Comparison of ENCODE assay signal across 8 mouse cellular contexts in the genomic region with DNA sequence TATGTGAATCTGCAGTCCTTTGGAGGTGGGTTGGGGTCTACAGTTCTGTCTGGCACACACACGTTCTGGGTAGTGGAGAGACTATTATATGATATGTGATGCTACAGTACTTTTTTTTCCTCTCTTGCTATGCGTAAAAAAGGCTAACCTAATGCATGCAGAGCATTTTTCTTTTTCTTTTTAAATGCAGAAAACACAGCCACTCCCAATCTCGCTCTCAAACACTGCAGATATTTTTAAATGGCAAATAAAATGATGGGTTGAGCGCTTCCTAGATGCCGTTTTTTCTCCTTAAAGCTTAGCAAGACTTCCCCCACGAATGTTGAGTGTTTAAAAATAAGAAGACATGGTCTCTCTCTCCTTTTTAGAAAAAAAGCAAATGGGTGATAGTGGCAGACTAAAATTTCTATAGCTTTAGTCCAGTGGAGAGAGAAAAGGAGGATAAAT. TPM values are rescaled to one million over a fixed set of nuclear protein-coding genes. Genes with fewer than 3 reads are reported as not detected.
DNase-seq lines count a peak whose midpoint lies in the region; ATAC-seq lines count a peak whose summit lies in the region.

No protein-coding gene starts in this region.

- H3K36me3 ChIP-seq in hindbrain, embryonic 14.5 days (replicated peaks; ENCODE audit: control insufficient read depth, insufficient read depth): no peaks in the 10 kb centered on the region
- no peaks in the 10 kb centered on the region for H3K36me3 ChIP-seq in midbrain, embryonic 15.5 days (replicated peaks)

- peak overlapping the region; percentile 73 for H3K27ac ChIP-seq in brown adipose tissue, adult 24 weeks (replicated peaks; ENCODE audit: low read depth, low read length)
- peak overlapping the region; percentile 27 for H3K27ac ChIP-seq in hindbrain, embryonic 14.5 days
- H3K27ac ChIP-seq in midbrain, embryonic 15.5 days: peak overlapping the region; percentile 83

- peak overlapping the region; percentile 96 for H3K4me2 ChIP-seq in hindbrain, embryonic 14.5 days (replicated peaks)
- peak overlapping the region; percentile 97 for H3K4me2 ChIP-seq in midbrain, embryonic 15.5 days

- H3K9ac ChIP-seq in hindbrain, embryonic 14.5 days: peak overlapping the region; percentile 66
- H3K9ac ChIP-seq in midbrain, embryonic 15.5 days: peak overlapping the region; percentile 68

- ATAC-seq in hindbrain, embryonic 14.5 days (ENCODE audit: low FRiP score): no peak
- no peak for ATAC-seq in midbrain, embryonic 15.5 days (replicated peaks)

- no peaks in the 10 kb centered on the region for H3K27me3 ChIP-seq in hindbrain, embryonic 14.5 days (ENCODE audit: control insufficient read depth, insufficient read depth, low read length)
- peaks cover 7% of the 10 kb centered on the region; the same call in 1 of the 2 replicates for H3K27me3 ChIP-seq in midbrain, embryonic 15.5 days (replicated peaks)

- no peaks in the 10 kb centered on the region for H3K4me1 ChIP-seq in brown adipose tissue, adult 24 weeks (ENCODE audit: control insufficient read depth, insufficient read depth, insufficient read length, low read length)
- H3K4me1 ChIP-seq in hindbrain, embryonic 14.5 days (replicated peaks; ENCODE audit: control insufficient read depth, insufficient read depth, low read length): peaks cover 26% of the 10 kb centered on the region
- peaks cover 30% of the 10 kb centered on the region for H3K4me1 ChIP-seq in midbrain, embryonic 15.5 days

- peak; percentile 15 to 19 for DNase-seq in left cerebral cortex, postnatal 14 days (ENCODE audit: low spot score in 2 of 2)
- no peak for DNase-seq in left cerebral cortex, postnatal 36 days (ENCODE audit: low spot score in 2 of 2)
- no peak for DNase-seq in hindbrain, embryonic 14.5 days (ENCODE audit: low spot score)
- DNase-seq in natural killer cell, adult 2 months (ENCODE audit: low spot score in 2 of 2): no peak
- DNase-seq in ovary, postnatal 10 days (ENCODE audit: low spot score): no peak
- DNase-seq in left cerebral cortex, adult 18-20 months (ENCODE audit: low spot score in 2 of 2): no peak

- H3K9me3 ChIP-seq in hindbrain, embryonic 14.5 days (ENCODE audit: control insufficient read depth, low read length): no peaks in the 10 kb centered on the region
- no peaks in the 10 kb centered on the region for H3K9me3 ChIP-seq in midbrain, embryonic 15.5 days

- H3K4me3 ChIP-seq in brown adipose tissue, adult 24 weeks (ENCODE audit: insufficient read depth, low read depth, low read length): peak overlapping the region; percentile 74
- H3K4me3 ChIP-seq in hindbrain, embryonic 14.5 days (replicated peaks; ENCODE audit: low read length): peak overlapping the region; percentile 95
- H3K4me3 ChIP-seq in midbrain, embryonic 15.5 days: peak overlapping the region; percentile 79

- WGBS in hindbrain, embryonic 14.5 days: 10% methylated on average over 6 of the region's 6 CpGs
- WGBS in midbrain, embryonic 15.5 days: 5% methylated on average over 6 of the region's 6 CpGs

- intact Hi-C loops in left cerebral cortex, postnatal 14 days (cut with DNase I): loop anchor here (2.0 to 10.0 kb wide), 5 partner anchors 69 to 214 kb away; partner anchors contain the start of gene Mxi1
- intact Hi-C loops in left cerebral cortex, postnatal 36 days (cut with DNase I): loop anchor here (5.0 kb wide), 7 partner anchors 36 to 186 kb away; partner anchors contain the start of gene Mxi1

RNA-seq across cellular contexts. Expression of gene Add3, which starts 0.6 kb away (rescaled TPM):
- total RNA-seq in left cerebral cortex, postnatal 14 days (2021): 100 to 1,000 TPM in 1 of 2 experiments, 10 to 100 TPM in 1; 89.0 to 102 TPM
- total RNA-seq in left cerebral cortex, postnatal 36 days (2021): 10 to 100 TPM; 89.3 to 89.6 TPM
- 40.1 and 40.8 TPM in 2 replicates for polyA plus RNA-seq in brown adipose tissue, adult 24 weeks (2012; ENCODE audit: insufficient read depth, insufficient read length, missing spikeins)
- polyA plus RNA-seq in hindbrain, embryonic 14.5 days (2014; fragmentation: Nextera tagmentation; extraction: Ambion mirVana): 43.4 and 48.9 TPM in 2 replicates
- polyA plus RNA-seq in midbrain, embryonic 15.5 days (2015; fragmentation: Nextera tagmentation; extraction: Ambion mirVana): 30.2 and 33.6 TPM in 2 replicates
- 10 to 100 TPM; 82.9 to 85.7 TPM for total RNA-seq in left cerebral cortex, adult 18-20 months (2021)

Comparison
In these comparisons a context has a peak if more than half of its experiments do, and no peak if none do; other contexts are left out.
1. DNase-seq: peak in left cerebral cortex, postnatal 14 days (2 of 2); none in left cerebral cortex, postnatal 36 days (0 of 2), hindbrain, embryonic 14.5 days (single experiment), natural killer cell, adult 2 months (0 of 2), ovary, postnatal 10 days (single experiment) and left cerebral cortex, adult 18-20 months (0 of 2).
2. H3K27ac ChIP-seq: peak in every context shown above with its lines; median percentile 83 in midbrain, embryonic 15.5 days; 73 in brown adipose tissue, adult 24 weeks; 27 in hindbrain, embryonic 14.5 days.
3. Peak in every context shown above with its lines, with median percentiles within 50 percentile points of each other: H3K4me3 ChIP-seq.